Mouse (Mus musculus) olfactory bulb, adult 2 months (tissue): Measurements from ENCODE around the gene Twist1. TPM values are rescaled to one million over a fixed set of nuclear protein-coding genes. Genes with fewer than 3 reads are reported as not detected.

ENCODE experiments used
- H3K27ac ChIP-seq: fragments of 200-500 bp; 2 replicates; pipeline ENCODE4 v1.5.1; 2012; ENCODE audit warnings: low read depth, low read length; ENCODE audit not compliant: insufficient read depth
- H3K4me1 ChIP-seq: fragments of 200-500 bp; 2 replicates; pipeline ENCODE4 v1.6.1; 2012; ENCODE audit warnings: low read length; ENCODE audit not compliant: control insufficient read depth, insufficient read depth
- H3K4me3 ChIP-seq: fragments of 200-500 bp; 2 replicates; pipeline ENCODE4 v1.5.1; 2012; ENCODE audit warnings: mild to moderate bottlenecking, low read depth, low read length, moderate library complexity; ENCODE audit not compliant: insufficient read depth
- CTCF ChIP-seq: fragments of 200-500 bp; IDR thresholded peaks from 2 replicates; pipeline ENCODE4 v1.5.1; 2012; ENCODE audit warnings: low read depth, mild to moderate bottlenecking, low read length, moderate library complexity; ENCODE audit not compliant: insufficient read depth
- POLR2A ChIP-seq: fragments of 200-500 bp; IDR thresholded peaks from 2 replicates; pipeline ENCODE4 v1.6.1; 2012; ENCODE audit warnings: mild to moderate bottlenecking, low read depth, low read length, moderate library complexity; ENCODE audit not compliant: insufficient read depth
- WGBS: fragments of 180-500 bp; shearing (Covaris S2); methylation state at CpG from one replicate; pipeline ENCODE4 v1.1.7; 2018; 5-methylcytosine and 5-hydroxymethylcytosine counted together
- polyA plus RNA-seq: library from polyadenylated mRNA; stranded (reverse); fragments of >200 nt; gene quantifications from 2 replicates; pipeline ENCODE4 v1.2.4, GENCODE M21; 2012; ENCODE audit warnings: low replicate concordance; ENCODE audit not compliant: missing spikeins, insufficient read depth, insufficient read length

Twist1 gene
- polyA plus RNA-seq, 1 experiment: not detected

DNA sequence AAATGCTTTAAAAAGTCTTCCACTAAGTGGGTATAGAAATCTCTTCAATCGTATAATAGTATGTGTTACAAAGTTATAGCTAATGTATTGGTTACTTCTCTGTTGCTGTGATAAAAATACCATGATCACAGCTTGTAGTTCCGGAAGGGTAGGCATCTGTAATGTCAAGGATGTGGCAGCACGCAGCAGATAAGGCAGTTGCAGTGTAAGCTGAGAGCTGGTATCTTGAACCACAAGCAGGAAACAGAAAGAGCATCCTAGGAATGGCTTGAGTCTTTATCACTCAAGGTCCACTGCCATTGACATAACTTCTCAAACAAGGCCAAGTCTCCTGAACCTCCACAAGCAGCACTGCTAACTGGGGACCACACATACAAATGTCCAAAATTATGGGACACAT is 35.7 kb downstream of the Twist1 start:
- no peaks in the 10 kb centered on the region for H3K4me1 ChIP-seq
- no peak overlapping the region for H3K27ac ChIP-seq
- H3K4me3 ChIP-seq: no peak overlapping the region
- 94% methylated on average over 3 of the region's 3 CpGs for WGBS
- no peak for TF ChIP-seq POLR2A
- no peak for TF ChIP-seq CTCF

Other genes starting within 250 kb of the Twist1 start
- gene Ferd3l, start 29.2 kb upstream of the Twist1 start, polyA plus RNA-seq: not detected in 2 replicates